Mouse (Mus musculus) left cerebral cortex, adult 2 months (tissue): Measurements from ENCODE around the gene 2010315B03Rik. TPM values are rescaled to one million over a fixed set of nuclear protein-coding genes. Genes with fewer than 3 reads are reported as not detected.

Source experiments
- DNase-seq, 2 experiments: peaks; one replicate each; pipeline ENCODE4 v3.0.0; 2021 to 2022; ENCODE audit warnings: low spot score in 2 of 2, mixed read lengths in 1 of 2; ENCODE audit errors: extremely low spot score in 1 of 2
- H3K27ac ChIP-seq: fragments of 200-600 bp; 2 replicates; pipeline ENCODE4 v1.8.1; 2022
- H3K4me3 ChIP-seq: fragments of 200-600 bp; 2 replicates; pipeline ENCODE4 v1.8.1; 2022
- CTCF ChIP-seq: fragments of 200-600 bp; IDR thresholded peaks from 2 replicates; pipeline ENCODE4 v1.8.1; 2022; ENCODE audit warnings: antibody characterized with exemption, mild to moderate bottlenecking, moderate library complexity
- intact Hi-C: fragments of 180-260 bp; cut with DNase I; formaldehyde crosslinking; loops from one replicate; pipeline ENCODE4 v1.15.1; 2025
- long read RNA-seq, 2 experiments: library from polyadenylated mRNA; stranded (forward); transcript quantifications; one replicate each; pipeline ENCODE4 v2.0.0; 2021; ENCODE audit warnings: borderline mapping rate in 2 of 2
- total RNA-seq, 2 experiments: library from RNA; stranded (reverse); gene quantifications; 2 replicates each; pipeline ENCODE4 v1.2.3; 2021

2010315B03Rik gene
- total RNA-seq, result 10 to 100 TPM; 17.7 to 19.2 TPM
- long read RNA-seq, experiment 1, transcript 2010315B03Rik-205 (4 exons, 683 nt), result major isoform, 5 of 11 reads
- long read RNA-seq, experiment 1, partial matches to known transcripts, result 0 of 11 reads
- long read RNA-seq, experiment 1, other reads (novel, unspliced or antisense), result 2 of 11 reads
- long read RNA-seq, experiment 2, transcript 2010315B03Rik-205 (4 exons, 683 nt), result major isoform, 6 of 11 reads
- long read RNA-seq, experiment 2, partial matches to known transcripts, result 1 of 11 reads
- long read RNA-seq, experiment 2, other reads (novel, unspliced or antisense), result 2 of 11 reads

DNA sequence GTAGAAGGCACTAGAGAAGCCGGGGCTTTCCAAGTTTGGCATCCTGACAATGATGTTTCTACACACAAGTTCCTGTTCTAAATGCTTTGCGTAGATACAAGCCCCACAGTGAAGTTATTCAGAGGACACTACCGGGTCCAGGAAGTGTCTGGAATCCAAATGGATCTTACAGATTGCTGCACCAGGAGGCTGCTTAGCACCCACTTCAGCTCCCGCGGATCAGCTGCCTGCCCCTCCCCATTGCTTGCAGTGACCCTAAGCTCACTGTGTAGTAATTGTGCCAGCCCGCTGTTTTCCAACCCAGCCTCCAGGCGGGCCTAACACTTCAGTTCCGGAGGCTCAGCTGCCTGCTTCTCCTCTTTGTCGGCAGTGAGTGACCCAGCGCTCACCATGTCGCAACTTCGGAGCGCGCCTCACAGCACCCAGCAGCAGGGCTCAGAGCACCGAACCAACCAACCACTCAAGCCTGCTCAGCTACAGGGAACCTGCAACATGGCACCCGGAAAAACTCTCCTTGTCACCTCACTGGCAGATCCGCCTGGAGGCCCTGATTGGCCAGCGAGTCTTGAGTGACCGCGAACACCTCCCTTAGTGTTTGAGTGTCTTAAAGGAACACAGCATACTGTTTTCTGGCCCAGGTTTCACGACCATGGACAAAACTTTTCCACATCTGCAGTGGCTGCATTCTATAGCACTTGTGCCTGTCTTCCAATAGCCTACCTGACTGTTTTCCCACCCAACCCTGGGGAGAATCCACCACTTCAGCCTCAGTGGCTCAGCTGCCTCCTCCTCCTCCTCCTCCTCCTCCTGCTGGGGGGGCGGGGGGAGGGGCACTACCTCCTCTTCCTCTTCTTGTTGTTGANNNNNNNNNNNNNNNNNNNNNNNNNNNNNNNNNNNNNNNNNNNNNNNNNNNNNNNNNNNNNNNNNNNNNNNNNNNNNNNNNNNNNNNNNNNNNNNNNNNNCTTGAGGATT lies at the start of gene 2010315B03Rik:
TSS of gene 2010315B03Rik (minus strand) at position 526 of the 972 bp plus-strand sequence.
- intact Hi-C loops, result no loop called here
- peak within 1 kb of the TSS; percentile 90 for H3K27ac ChIP-seq
- peak; percentile 2; the same call in 1 of the 2 replicates for TF ChIP-seq CTCF
- peak; percentile 81 to 87 for DNase-seq
- peak within 1 kb of the TSS; percentile 61 for H3K4me3 ChIP-seq

DNA sequence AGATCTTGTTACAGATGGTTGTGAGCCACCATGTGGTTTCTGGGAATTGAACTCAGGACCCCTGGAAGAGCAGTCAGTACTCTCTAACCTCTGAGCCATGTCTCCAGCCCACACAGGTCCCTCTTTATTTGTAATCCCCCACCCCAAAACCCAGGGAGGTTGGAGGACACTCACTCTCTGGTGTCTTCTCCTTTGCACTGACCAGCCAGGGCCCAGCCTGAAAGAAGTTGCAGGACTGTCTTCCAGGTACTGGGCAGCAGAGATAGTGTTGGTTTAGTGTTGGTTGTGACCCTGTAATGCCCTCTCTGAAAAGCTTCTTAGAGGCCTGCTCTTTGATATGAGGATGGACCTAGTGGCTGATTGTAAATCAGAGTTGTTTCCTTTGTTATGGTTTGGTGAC lies 994 bp downstream of the 2010315B03Rik start:
- intact Hi-C loops, result no loop called here
- Histone ChIP-seq H3K4me3 (peak overlapping the region; percentile 61), H3K27ac (peak overlapping the region; percentile 90; the same call in 1 of the 2 replicates)
- no peak for TF ChIP-seq CTCF
- no peak for DNase-seq

DNA sequence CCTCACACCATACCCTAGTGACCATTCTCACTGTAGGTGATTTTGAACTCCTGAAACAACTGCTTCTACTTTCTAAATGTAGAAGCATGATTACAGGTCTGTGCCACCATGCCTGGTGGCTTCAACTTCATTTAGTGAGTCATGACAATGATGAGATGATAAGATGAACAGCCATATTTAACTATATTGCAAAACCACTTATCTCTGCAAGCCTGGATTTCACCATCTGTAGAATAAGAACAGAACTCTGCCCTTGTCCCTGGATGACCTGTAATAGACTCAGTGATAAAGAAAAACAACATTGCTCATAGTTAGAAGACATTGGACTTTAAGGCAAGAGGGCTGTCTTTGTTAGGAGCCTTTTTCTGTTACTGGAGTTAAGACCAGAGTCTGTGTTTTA lies 24.2 kb downstream of the 2010315B03Rik start:
- Histone ChIP-seq H3K27ac (no peak overlapping the region), H3K4me3 (no peak overlapping the region)
- no peak for TF ChIP-seq CTCF
- DNase-seq, result no peak
- intact Hi-C loops, result no loop called here

DNA sequence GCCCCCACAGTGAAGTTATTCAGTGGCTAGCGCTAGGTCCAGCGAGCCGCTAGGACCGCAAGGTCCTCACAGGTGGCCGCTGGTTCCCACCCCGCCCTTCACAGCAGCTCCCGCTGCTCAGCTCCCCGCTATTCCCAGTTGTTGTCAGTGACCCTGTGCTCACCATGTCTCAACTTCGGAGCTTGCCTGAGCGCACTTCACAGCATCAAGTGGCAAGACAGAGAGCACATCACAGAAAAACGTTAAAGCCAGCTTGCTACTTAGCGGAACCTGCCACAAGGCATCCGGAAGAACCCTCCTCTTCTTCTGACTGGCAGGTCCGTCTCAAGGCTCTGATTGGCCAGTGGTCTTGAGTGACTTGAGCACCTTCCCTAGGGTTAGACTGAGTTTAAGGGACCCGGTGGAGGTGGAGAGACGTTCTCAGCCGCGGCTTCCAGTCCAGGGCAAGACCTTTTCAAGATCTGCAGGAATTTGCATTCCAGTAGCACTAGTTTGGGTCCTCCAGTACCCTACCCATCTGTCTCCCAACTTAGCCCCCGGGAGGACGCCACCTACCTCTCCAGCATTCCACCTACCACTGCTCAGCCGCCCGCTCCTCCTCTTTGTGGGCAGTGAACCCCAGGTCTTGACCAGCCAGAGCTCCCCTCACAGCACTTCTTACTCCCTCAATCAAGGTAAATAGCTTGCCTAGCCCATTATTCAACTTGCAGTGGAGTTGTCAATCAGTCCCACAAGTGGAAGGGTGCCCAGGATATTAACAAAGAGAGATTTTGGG lies 30.4 kb downstream of the 2010315B03Rik start:
- intact Hi-C loops, result loop anchor here (5.0 kb wide), 1 partner anchor 145 kb away; no protein-coding TSS in a partner anchor
- peak; percentile 80 to 85 for DNase-seq
- TF ChIP-seq CTCF, result no peak; the same call in 1 of the 2 replicates
- Histone ChIP-seq H3K27ac (peak overlapping the region; percentile 86), H3K4me3 (peak overlapping the region; percentile 92)

DNA sequence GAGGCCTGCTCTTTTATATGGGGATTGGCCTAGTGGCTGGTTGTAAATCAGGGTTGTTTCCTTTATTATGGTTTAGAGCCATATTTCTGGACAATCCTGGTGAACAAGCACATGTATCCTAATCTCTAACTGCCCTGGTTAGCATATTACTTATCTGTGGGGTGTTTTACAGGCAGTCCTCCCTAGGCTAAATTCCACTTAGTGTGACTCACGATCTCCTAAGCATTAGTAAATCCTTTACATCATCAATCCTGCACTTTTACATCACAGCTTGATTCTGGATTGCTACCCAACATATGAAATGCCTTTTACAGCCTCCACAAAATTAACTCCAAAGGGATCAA lies 31.1 kb downstream of the 2010315B03Rik start:
- intact Hi-C loops, result loop anchor here (5.0 kb wide), 1 partner anchor 146 kb away; no protein-coding TSS in a partner anchor
- Histone ChIP-seq H3K27ac (peak overlapping the region; percentile 86), H3K4me3 (peak overlapping the region; percentile 92)
- no peak for TF ChIP-seq CTCF
- DNase-seq, result no peak

- peak overlapping the region; percentile 92 for H3K4me3 ChIP-seq
- no peak for TF ChIP-seq CTCF
- intact Hi-C loops, result loop anchor here (5.0 kb wide), 1 partner anchor 146 kb away; no protein-coding TSS in a partner anchor
- no peak for DNase-seq
- H3K27ac ChIP-seq, result no peak overlapping the region
Measured at GRCm38 (mm10) chr9:124280576-124281447, 31.7 kb downstream of the 2010315B03Rik start.

- intact Hi-C loops, result no loop called here
- H3K27ac ChIP-seq, result no peak overlapping the region
- TF ChIP-seq CTCF, result no peak
- H3K4me3 ChIP-seq, result no peak overlapping the region
- no peak for DNase-seq
Measured at GRCm38 (mm10) chr9:124279300-124279699, 33.2 kb downstream of the 2010315B03Rik start.

DNA sequence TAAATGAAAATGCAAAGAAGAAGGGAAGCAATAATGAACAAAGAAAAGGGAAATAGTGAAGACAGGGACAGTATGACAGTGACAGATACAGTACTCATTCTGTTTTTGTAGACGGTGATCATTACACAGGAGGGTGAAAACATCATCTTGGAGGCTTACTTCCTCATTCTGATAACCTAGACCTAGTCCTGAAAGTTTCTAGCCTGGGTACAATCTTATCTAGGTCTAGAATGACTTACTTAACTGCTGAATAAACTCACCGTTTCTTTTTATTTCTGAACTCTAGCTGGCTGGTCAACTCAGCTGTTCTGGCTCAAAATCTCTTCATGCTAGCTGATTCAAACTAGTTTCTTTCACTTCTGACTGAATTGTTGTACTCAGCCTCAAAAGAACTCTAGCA lies 37.4 kb downstream of the 2010315B03Rik start:
- H3K4me3 ChIP-seq, result no peak overlapping the region
- H3K27ac ChIP-seq, result no peak overlapping the region
- TF ChIP-seq CTCF, result no peak
- intact Hi-C loops, result no loop called here
- DNase-seq, result no peak

DNA sequence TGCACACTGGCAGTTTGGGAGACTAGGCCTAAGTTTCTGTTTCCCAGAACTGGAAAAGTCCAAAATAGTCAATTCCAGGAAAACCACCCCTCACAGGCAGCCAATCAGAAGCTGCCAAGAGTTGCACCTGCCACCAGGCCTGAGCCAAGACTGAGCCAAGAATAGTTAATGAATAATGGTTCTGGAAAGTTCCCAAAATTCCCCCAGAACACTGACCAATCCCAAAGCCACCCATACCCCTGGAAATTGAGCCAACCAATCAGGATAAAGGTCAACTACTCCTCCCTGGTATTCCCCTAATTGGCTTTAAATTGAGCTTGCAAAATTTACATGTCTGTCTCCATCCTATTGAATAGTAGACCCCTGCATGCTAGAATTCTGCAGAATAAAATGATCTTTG lies 39.3 kb downstream of the 2010315B03Rik start:
- no peak overlapping the region for H3K27ac ChIP-seq
- TF ChIP-seq CTCF, result no peak
- DNase-seq, result no peak
- H3K4me3 ChIP-seq, result no peak overlapping the region
- intact Hi-C loops, result loop anchor here (5.0 kb wide), 1 partner anchor 54 kb away; no protein-coding TSS in a partner anchor

- TF ChIP-seq CTCF, result no peak
- intact Hi-C loops, result no loop called here
- no peak for DNase-seq
- H3K27ac ChIP-seq, result no peak overlapping the region
- H3K4me3 ChIP-seq, result no peak overlapping the region
Measured at GRCm38 (mm10) chr9:124267929-124268328, 44.6 kb downstream of the 2010315B03Rik start.
